Mouse (Mus musculus): Measurements from ENCODE around the gene Slamf8.

Slamf8 gene

GRCm38 (mm10) chr1:172540283-172540820, 50.0 kb downstream of the Slamf8 start:
- in situ Hi-C loops (cut with MboI, MseI), result no loop called here

GRCm38 (mm10) chr1:172539827-172540226, 50.5 kb downstream of the Slamf8 start:
- in situ Hi-C loops (cut with MboI, MseI), result no loop called here

- in situ Hi-C loops (cut with MboI, MseI), result no loop called here
Measured at GRCm38 (mm10) chr1:172535116-172535515, 55.3 kb downstream of the Slamf8 start.

GRCm38 (mm10) chr1:172532551-172532950, 57.8 kb downstream of the Slamf8 start:
- in situ Hi-C loops (cut with MboI, MseI), result no loop called here

Data from T-helper 1 cell (primary cell).